Mouse (Mus musculus) embryonic facial prominence, embryonic 11.5 days (tissue): ENCODE measurements at regions not wholly inside any gene's neighbourhood (a gene's known extent, or its start where the extent isn't known, plus 50 kb on each side); places are given as distances from the start of the nearest gene placed in this dataset.

Experiments
- ATAC-seq: fragments of 200-750 bp; cut with Nextera tagmentation; replicated peaks from 2 replicates; pipeline ENCODE4 v1.8.0; 2017; ENCODE audit warnings: low read depth; ENCODE audit not compliant: insufficient number of reproducible peaks, low FRiP score, low TSS enrichment
- DNase-seq: peaks from one replicate; pipeline ENCODE4 v3.0.0-alpha.2; 2015; ENCODE audit warnings: low spot score
- H3K27ac ChIP-seq: fragments of 300-500 bp; sonication (generic); replicated peaks from 2 replicates; pipeline ENCODE4 v1.5.1; 2014; ENCODE audit warnings: mild to moderate bottlenecking, low read depth, low read length, control low read depth
- H3K27me3 ChIP-seq: fragments of 300-500 bp; sonication (generic); 2 replicates; pipeline ENCODE4 v1.6.1; 2014; ENCODE audit warnings: mild to moderate bottlenecking, low read length, moderate library complexity, mixed read lengths; ENCODE audit not compliant: control insufficient read depth, insufficient read depth
- H3K36me3 ChIP-seq: fragments of 300-500 bp; sonication (generic); replicated peaks from 2 replicates; pipeline ENCODE4 v1.6.1; 2014; ENCODE audit warnings: low read depth, mild to moderate bottlenecking, low read length, moderate library complexity, mixed read lengths; ENCODE audit not compliant: control insufficient read depth, insufficient read depth
- H3K4me1 ChIP-seq: fragments of 300-500 bp; sonication (generic); 2 replicates; pipeline ENCODE4 v1.6.1; 2014; ENCODE audit warnings: low read length, mixed read lengths; ENCODE audit not compliant: control insufficient read depth, insufficient read depth
- H3K4me2 ChIP-seq: fragments of 300-500 bp; sonication (generic); 2 replicates; pipeline ENCODE4 v1.6.1; 2014; ENCODE audit warnings: low read depth, mild to moderate bottlenecking, control low read depth, low read length, moderate library complexity
- H3K4me3 ChIP-seq: fragments of 300-500 bp; sonication (generic); 2 replicates; pipeline ENCODE4 v1.5.1; 2014; ENCODE audit warnings: low read depth, low read length, control low read depth
- H3K9ac ChIP-seq: fragments of 300-500 bp; sonication (generic); replicated peaks from 2 replicates; pipeline ENCODE4 v1.6.1; 2014; ENCODE audit warnings: mild to moderate bottlenecking, control low read depth, low read length
- H3K9me3 ChIP-seq: fragments of 300-500 bp; sonication (generic); replicated peaks from 2 replicates; pipeline ENCODE4 v1.6.1; 2016; ENCODE audit warnings: mild to moderate bottlenecking, low read length, inconsistent platforms, mixed read lengths; ENCODE audit not compliant: control insufficient read depth
- WGBS: fragments of 180-500 bp; shearing (Covaris S2); extraction: QIAGEN DNeasy Blood & Tissue Kit; methylation state at CpG from one replicate; pipeline ENCODE4 v1.1.7; 2014; 5-methylcytosine and 5-hydroxymethylcytosine counted together

- ATAC-seq (no peak), DNase-seq (no peak)
- no peaks in the 10 kb centered on the region for H3K27me3 ChIP-seq
- no peaks in the 10 kb centered on the region for H3K4me1 ChIP-seq
- H3K9ac ChIP-seq, result no peak overlapping the region
- no peaks in the 10 kb centered on the region for H3K36me3 ChIP-seq
- no peak overlapping the region for H3K4me2 ChIP-seq
- WGBS, result 83% methylated on average over 6 of the region's 6 CpGs
- H3K9me3 ChIP-seq, result no peaks in the 10 kb centered on the region
- H3K4me3 ChIP-seq, result no peak overlapping the region
- no peak overlapping the region for H3K27ac ChIP-seq
Observed at GRCm38 (mm10) chr2:180398851-180399447, 57.1 kb upstream of the Slco4a1 start.

GRCm38 (mm10) chr2:180398481-180398754 is 57.6 kb upstream of the Slco4a1 start:
- no peaks in the 10 kb centered on the region for H3K4me1 ChIP-seq
- WGBS, result 86% methylated on average over 4 of the region's 4 CpGs
- no peaks in the 10 kb centered on the region for H3K27me3 ChIP-seq
- no peaks in the 10 kb centered on the region for H3K36me3 ChIP-seq
- ATAC-seq (no peak), DNase-seq (no peak)
- H3K4me3 ChIP-seq, result no peak overlapping the region
- no peak overlapping the region for H3K9ac ChIP-seq
- H3K4me2 ChIP-seq, result no peak overlapping the region
- no peaks in the 10 kb centered on the region for H3K9me3 ChIP-seq
- no peak overlapping the region for H3K27ac ChIP-seq

GRCm38 (mm10) chr2:180397723-180398480 is 58.1 kb upstream of the Slco4a1 start:
- no peaks in the 10 kb centered on the region for H3K27me3 ChIP-seq
- H3K9ac ChIP-seq, result no peak overlapping the region
- DNase-seq (no peak), ATAC-seq (no peak)
- no peak overlapping the region for H3K4me3 ChIP-seq
- H3K27ac ChIP-seq, result no peak overlapping the region
- no peak overlapping the region for H3K4me2 ChIP-seq
- H3K9me3 ChIP-seq, result no peaks in the 10 kb centered on the region
- no peaks in the 10 kb centered on the region for H3K36me3 ChIP-seq
- no peaks in the 10 kb centered on the region for H3K4me1 ChIP-seq
- WGBS, result 86% methylated on average over 11 of the region's 11 CpGs

- Histone ChIP-seq H3K4me2 (no peak overlapping the region), H3K27me3 (no peaks in the 10 kb centered on the region), H3K27ac (no peak overlapping the region), H3K9ac (no peak overlapping the region), H3K36me3 (no peaks in the 10 kb centered on the region), H3K4me1 (no peaks in the 10 kb centered on the region), H3K4me3 (no peak overlapping the region), H3K9me3 (no peaks in the 10 kb centered on the region)
- ATAC-seq (no peak), DNase-seq (no peak)
- WGBS, result 74% methylated on average over 4 of the region's 4 CpGs
Observed at GRCm38 (mm10) chr2:180396664-180397377, 59.2 kb upstream of the Slco4a1 start.

- ATAC-seq, result no peak
- no peak for DNase-seq
- H3K9me3 ChIP-seq, result no peaks in the 10 kb centered on the region
- no peak overlapping the region for H3K4me3 ChIP-seq
- no peaks in the 10 kb centered on the region for H3K27me3 ChIP-seq
- no peak overlapping the region for H3K4me2 ChIP-seq
- H3K36me3 ChIP-seq, result no peaks in the 10 kb centered on the region
- WGBS, result 80% methylated on average over 3 of the region's 3 CpGs
- H3K27ac ChIP-seq, result no peak overlapping the region
- no peaks in the 10 kb centered on the region for H3K4me1 ChIP-seq
- no peak overlapping the region for H3K9ac ChIP-seq
Observed at GRCm38 (mm10) chr2:180396211-180396610, 59.8 kb upstream of the Slco4a1 start.

GRCm38 (mm10) chr2:180395279-180396034 is 60.6 kb upstream of the Slco4a1 start:
- H3K27me3 ChIP-seq, result no peaks in the 10 kb centered on the region
- 50% methylated on average over 11 of the region's 11 CpGs for WGBS
- no peak overlapping the region for H3K4me3 ChIP-seq
- no peaks in the 10 kb centered on the region for H3K4me1 ChIP-seq
- H3K4me2 ChIP-seq, result no peak overlapping the region
- no peak for ATAC-seq
- no peak for DNase-seq
- H3K9ac ChIP-seq, result no peak overlapping the region
- H3K9me3 ChIP-seq, result no peaks in the 10 kb centered on the region
- no peak overlapping the region for H3K27ac ChIP-seq
- no peaks in the 10 kb centered on the region for H3K36me3 ChIP-seq

- Histone ChIP-seq H3K9ac (no peak overlapping the region), H3K4me1 (no peaks in the 10 kb centered on the region), H3K9me3 (no peaks in the 10 kb centered on the region), H3K27ac (no peak overlapping the region), H3K4me2 (no peak overlapping the region), H3K4me3 (no peak overlapping the region), H3K36me3 (no peaks in the 10 kb centered on the region), H3K27me3 (no peaks in the 10 kb centered on the region)
- ATAC-seq (no peak), DNase-seq (no peak)
- 66% methylated on average over 16 of the region's 16 CpGs for WGBS
Observed at GRCm38 (mm10) chr2:180392846-180393700, 58.6 kb upstream of the Gata5 start.
